Mouse (Mus musculus) gastrocnemius, adult 2 months (tissue): Measurements from ENCODE around the gene Nudt8. TPM values are rescaled to one million over a fixed set of nuclear protein-coding genes. Genes with fewer than 3 reads are reported as not detected.
"Not testable (repeated sequence)": the region's sequence is repeated elsewhere in the genome, so short reads cannot be mapped to it uniquely, and the experiment has no call there.

Experiments
- DNase-seq: peaks from one replicate; pipeline ENCODE4 v3.0.0; 2022
- H3K27ac ChIP-seq: fragments of 200-600 bp; 2 replicates; pipeline ENCODE4 v1.8.1; 2022; ENCODE audit warnings: mild to moderate bottlenecking
- H3K4me3 ChIP-seq: fragments of 200-600 bp; 2 replicates; pipeline ENCODE4 v1.8.1; 2022; ENCODE audit warnings: mild to moderate bottlenecking, moderate library complexity
- CTCF ChIP-seq: fragments of 200-600 bp; IDR thresholded peaks from 2 replicates; pipeline ENCODE4 v1.8.1; 2022; ENCODE audit warnings: antibody characterized with exemption, mild to moderate bottlenecking, moderate library complexity
- intact Hi-C: fragments of 180-260 bp; cut with DNase I; formaldehyde crosslinking; loops from one replicate; pipeline ENCODE4 v1.15.1; 2025
- total RNA-seq, 2 experiments: library from RNA; stranded (reverse); gene quantifications; 2 replicates each; pipeline ENCODE4 v1.2.3; 2021

Gene Nudt8
- total RNA-seq, 2 experiments from 2014 or later, result 19.2 to 31.9 TPM

DNA sequence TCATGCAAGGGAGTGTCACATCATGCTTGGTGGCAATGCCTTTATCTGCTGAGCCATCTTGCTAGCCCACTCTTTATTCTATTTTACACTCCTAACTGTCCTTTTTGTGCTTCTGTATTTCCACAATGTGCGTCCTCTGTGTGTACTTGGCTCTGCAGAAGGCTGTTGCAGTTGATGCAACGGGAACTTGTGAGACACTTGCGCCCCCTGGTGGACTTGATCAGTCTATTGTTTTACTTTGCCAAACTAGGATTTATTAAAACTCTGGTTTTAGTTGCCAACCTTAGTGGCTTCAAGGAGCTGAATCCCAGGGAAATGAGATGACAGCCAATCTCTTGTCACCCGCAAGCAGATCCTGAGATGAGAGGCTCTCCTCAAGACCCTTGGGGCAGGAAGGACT lies 47.5 kb downstream of the Nudt8 start:
- peak; percentile 86 for TF ChIP-seq CTCF
- intact Hi-C loops, result loop anchor here (1.0 kb wide), 1 partner anchor 29 kb away; no protein-coding TSS in a partner anchor
- Histone ChIP-seq H3K27ac (no peak overlapping the region; the same call in 1 of the 2 replicates), H3K4me3 (no peak overlapping the region)
- DNase-seq, result peak; percentile 85

DNA sequence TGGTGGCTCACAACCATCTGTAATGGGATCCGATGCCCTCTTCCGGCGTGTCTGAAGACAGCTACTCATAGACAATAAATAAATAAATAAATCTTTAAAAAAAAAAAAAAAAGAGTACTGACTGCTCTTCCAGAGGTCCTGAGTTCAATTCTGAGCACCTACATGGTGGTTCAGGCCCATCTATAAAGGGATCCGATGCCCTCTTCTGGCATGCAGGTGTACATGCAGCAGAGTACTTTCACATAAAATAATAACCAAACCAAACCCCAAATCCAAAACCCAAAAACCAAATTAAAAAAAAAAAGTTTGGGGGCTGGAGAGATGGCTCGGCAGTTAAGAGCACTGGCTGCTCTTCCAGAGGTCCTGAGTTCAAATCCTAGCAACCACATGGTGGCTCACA lies 48.7 kb downstream of the Nudt8 start:
- intact Hi-C loops, result not testable (repeated sequence)

DNA sequence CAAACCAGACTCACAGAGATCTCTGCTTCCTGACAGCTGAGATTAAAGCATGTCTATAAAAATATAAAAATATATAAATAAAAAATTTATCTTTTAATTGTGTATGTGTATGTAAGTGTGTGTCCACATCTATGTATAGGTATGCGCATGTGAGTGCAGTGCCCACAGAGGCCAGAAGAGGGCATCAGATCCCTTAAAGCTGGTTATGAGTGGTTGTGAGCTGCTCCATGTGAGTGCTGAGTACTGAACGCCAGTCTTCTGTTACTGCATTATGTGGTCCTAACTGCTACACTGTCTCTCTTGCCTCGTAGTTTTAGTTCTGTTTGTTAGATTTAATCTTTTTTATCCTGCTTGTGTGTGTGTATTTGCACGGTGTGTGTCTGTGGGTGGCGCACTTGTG lies 50.6 kb downstream of the Nudt8 start:
- no peak overlapping the region for H3K4me3 ChIP-seq
- no peak for DNase-seq
- H3K27ac ChIP-seq, result peak overlapping the region; percentile 46
- intact Hi-C loops, result loop anchor here (2.0 kb wide), 1 partner anchor 104 kb away; no protein-coding TSS in a partner anchor
- TF ChIP-seq CTCF, result peak; percentile 24; the same call in 1 of the 2 replicates

More for the DNA sequence above, 48.7 kb downstream of the Nudt8 start:
- H3K27ac ChIP-seq, DNase-seq, H3K4me3 ChIP-seq: not testable (repeated sequence)

Other genes starting within 250 kb of the Nudt8 start
- 10 to 100 TPM; 21.7 to 24.2 TPM for gene Kmt5b, start 233.2 kb upstream of the Nudt8 start, total RNA-seq
- 1 to 10 TPM; 1.8 to 5.4 TPM for gene Chka, start 148.8 kb upstream of the Nudt8 start, total RNA-seq
- gene Tcirg1, start 93.4 kb upstream of the Nudt8 start, total RNA-seq, result 1 to 10 TPM; 5.1 to 5.8 TPM
- 100 to 1,000 TPM; 211 to 334 TPM for gene Ndufs8, start 87.8 kb upstream of the Nudt8 start, total RNA-seq
- gene Aldh3b1, start 70.8 kb upstream of the Nudt8 start, total RNA-seq, result under 1 TPM; 0.77 to 0.98 TPM
- 1 to 10 TPM; 3.6 to 6.4 TPM for gene Unc93b1, start 65.4 kb upstream of the Nudt8 start, total RNA-seq
- gene Aldh3b3, start 41.9 kb upstream of the Nudt8 start, total RNA-seq, result not detected
- under 1 TPM; 0.11 to 0.15 TPM for gene Aldh3b2, start 28.3 kb upstream of the Nudt8 start, total RNA-seq
- gene Acy3, start 14.0 kb upstream of the Nudt8 start, total RNA-seq, result 1 to 10 TPM; 1.7 to 2.6 TPM
- not detected for gene Tbx10, start 7.8 kb upstream of the Nudt8 start, total RNA-seq
- under 1 TPM; 0.33 to 0.56 TPM for gene Gm49405, start within 50 bp of the Nudt8 start, total RNA-seq
- 1 to 10 TPM in 1 of 2 experiments, under 1 TPM in 1; 0.56 to 2.6 TPM for gene Doc2g, start 2.7 kb downstream of the Nudt8 start, total RNA-seq
- gene Ndufv1, start 12.2 kb downstream of the Nudt8 start, total RNA-seq, result 100 to 1,000 TPM; 399 to 553 TPM
- 100 to 1,000 TPM; 386 to 408 TPM for gene Gstp1, start 37.4 kb downstream of the Nudt8 start, total RNA-seq
- 100 to 1,000 TPM; 169 to 183 TPM for gene Gstp2, start 45.4 kb downstream of the Nudt8 start, total RNA-seq
- gene Gstp3, start 59.0 kb downstream of the Nudt8 start, total RNA-seq, result not detected
- gene Cabp2, start 81.0 kb downstream of the Nudt8 start, total RNA-seq, result not detected
- 10 to 100 TPM; 17.9 to 22.4 TPM for gene Cdk2ap2, start 96.6 kb downstream of the Nudt8 start, total RNA-seq
- 1 to 10 TPM; 2.3 to 2.5 TPM for gene Pitpnm1, start 99.4 kb downstream of the Nudt8 start, total RNA-seq
- 10 to 100 TPM; 69.9 to 71.8 TPM for gene Aip, start 125.3 kb downstream of the Nudt8 start, total RNA-seq
- not detected for gene Gpr152, start 139.2 kb downstream of the Nudt8 start, total RNA-seq
- not detected for gene Cabp4, start 143.5 kb downstream of the Nudt8 start, total RNA-seq
- 10 to 100 TPM in 1 of 2 experiments, 1 to 10 TPM in 1; 9.8 to 14.7 TPM for gene Coro1b, start 148.0 kb downstream of the Nudt8 start, total RNA-seq
- under 1 TPM in 1 of 2 experiments, not detected in 1; 0.43 TPM for gene Ptprcap, start 153.0 kb downstream of the Nudt8 start, total RNA-seq
- 10 to 100 TPM; 24.8 to 27.8 TPM for gene Rps6kb2, start 162.8 kb downstream of the Nudt8 start, total RNA-seq
- gene Carns1, start 174.9 kb downstream of the Nudt8 start, total RNA-seq, result 10 to 100 TPM; 23.1 to 25.9 TPM
- gene Tbc1d10c, start 190.7 kb downstream of the Nudt8 start, total RNA-seq, result 1 to 10 TPM; 6.7 to 6.8 TPM
- gene Ppp1ca, start 191.5 kb downstream of the Nudt8 start, total RNA-seq, result 100 to 1,000 TPM; 201 to 214 TPM
- 1 to 10 TPM; 2.8 to 3.4 TPM for gene Rad9a, start 201.1 kb downstream of the Nudt8 start, total RNA-seq
- gene Clcf1, start 213.7 kb downstream of the Nudt8 start, total RNA-seq, result under 1 TPM; 0.38 to 0.89 TPM
- not detected for gene AC109138.7, start 213.8 kb downstream of the Nudt8 start, total RNA-seq
- 10 to 100 TPM; 13.6 to 16.4 TPM for gene Pold4, start 231.3 kb downstream of the Nudt8 start, total RNA-seq